Mouse (Mus musculus): ENCODE measurements around the gene Bbx. TPM values are rescaled to one million over a fixed set of nuclear protein-coding genes. Genes with fewer than 3 reads are reported as not detected.

Gene Bbx
- polyA plus RNA-seq, 1 experiment from 2014 or later, result 32.8 TPM

DNA sequence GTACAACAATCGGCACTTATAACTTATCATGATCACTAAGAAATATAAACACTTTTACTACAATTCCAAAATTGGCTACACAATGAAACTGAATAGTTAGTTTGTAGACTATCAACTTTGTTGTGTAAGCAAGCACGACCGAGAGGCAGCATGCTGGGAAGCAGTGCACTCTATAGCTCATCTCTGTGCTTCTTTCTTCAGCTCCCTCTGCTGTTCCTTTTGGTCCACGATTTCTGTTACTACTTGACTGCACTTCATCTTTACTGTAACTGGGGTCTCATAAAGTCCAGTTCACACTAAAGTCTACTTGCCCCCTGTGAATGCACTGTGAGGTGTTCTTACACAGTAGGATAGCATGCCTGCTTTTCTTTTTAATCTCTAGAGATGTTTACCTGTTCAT lies 189.7 kb downstream of the Bbx start:
- no peak overlapping the region for H3K27ac ChIP-seq (replicated peaks)
- H3K4me3 ChIP-seq, result no peak overlapping the region
- no peak for DNase-seq (ENCODE audit: low spot score)
- peaks cover 10% of the 10 kb centered on the region for H3K36me3 ChIP-seq
- WGBS, result 87% methylated on average over 4 of the region's 4 CpGs
- no peaks in the 10 kb centered on the region for H3K9me3 ChIP-seq (replicated peaks)
- no peaks in the 10 kb centered on the region for H3K4me1 ChIP-seq
- H3K27me3 ChIP-seq (ENCODE audit: low read depth, poor library complexity, severe bottlenecking), result no peaks in the 10 kb centered on the region

DNA sequence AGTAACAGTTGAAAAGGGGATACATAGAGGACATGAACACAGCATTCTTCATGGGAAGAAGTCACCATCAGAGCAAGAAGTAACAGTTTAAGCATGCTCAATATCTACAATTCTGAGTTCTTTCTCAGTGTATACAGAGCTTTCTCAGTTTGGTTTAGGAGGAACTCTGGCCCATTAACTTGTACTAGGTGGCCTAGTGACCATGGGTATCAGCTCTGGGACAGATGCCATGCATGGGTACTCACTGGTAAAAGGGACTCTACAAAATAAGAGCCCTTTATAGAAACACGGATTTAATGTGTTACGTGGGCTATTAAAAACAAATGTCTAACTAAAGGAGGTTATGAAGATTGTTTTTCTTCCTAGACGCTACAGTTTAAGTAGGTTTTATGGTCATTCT lies 190.6 kb downstream of the Bbx start:
- no peak for DNase-seq (ENCODE audit: low spot score)
- Histone ChIP-seq H3K27ac (replicated peaks) (no peak overlapping the region), H3K4me1 (no peaks in the 10 kb centered on the region), H3K27me3 (ENCODE audit: low read depth, poor library complexity, severe bottlenecking) (no peaks in the 10 kb centered on the region), H3K36me3 (peaks cover 10% of the 10 kb centered on the region), H3K9me3 (replicated peaks) (no peaks in the 10 kb centered on the region), H3K4me3 (no peak overlapping the region)
- 95% methylated on average over 3 of the region's 3 CpGs for WGBS

DNA sequence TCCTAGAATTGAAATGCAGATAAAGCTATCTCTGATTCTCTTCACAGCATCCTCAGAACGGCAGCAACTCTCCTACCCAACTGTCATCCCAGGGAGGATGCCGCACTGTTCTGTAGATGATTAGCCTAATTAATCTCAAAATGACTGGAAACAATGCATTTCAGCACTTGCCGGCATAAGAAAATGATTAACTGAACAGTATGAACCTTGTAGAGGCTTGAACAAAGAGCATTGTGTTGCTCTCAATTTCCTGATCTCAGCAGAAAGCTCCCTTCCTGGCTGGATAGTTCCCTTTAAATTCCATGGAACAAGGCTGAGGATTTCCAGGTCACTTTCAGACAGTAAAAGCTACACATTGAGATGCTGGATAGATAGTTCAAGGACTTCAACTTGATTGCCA lies 197.0 kb downstream of the Bbx start:
- Histone ChIP-seq H3K4me1 (no peaks in the 10 kb centered on the region), H3K36me3 (peaks cover 4% of the 10 kb centered on the region), H3K9me3 (replicated peaks) (no peaks in the 10 kb centered on the region), H3K27me3 (ENCODE audit: low read depth, poor library complexity, severe bottlenecking) (no peaks in the 10 kb centered on the region), H3K4me3 (no peak overlapping the region), H3K27ac (replicated peaks) (no peak overlapping the region)
- 85% methylated on average over 3 of the region's 3 CpGs for WGBS
- DNase-seq (ENCODE audit: low spot score), result no peak

DNA sequence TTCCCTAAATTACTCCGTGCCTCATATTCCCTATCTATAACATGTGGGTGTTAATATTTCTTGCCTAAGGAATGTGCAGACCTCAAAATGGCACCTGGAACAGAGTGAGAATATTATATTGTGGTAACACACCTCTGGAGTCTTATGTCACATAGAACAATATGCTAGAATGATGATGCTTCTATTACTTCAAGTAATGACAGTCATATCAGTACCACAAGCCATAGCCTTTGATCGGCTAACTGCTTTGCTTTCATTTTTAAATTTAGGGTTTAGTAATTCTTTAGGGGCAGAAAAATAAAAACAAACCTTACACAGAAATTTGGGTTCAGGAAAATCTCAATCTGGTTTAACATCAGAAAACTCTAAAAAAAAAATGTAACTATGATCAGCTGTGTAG lies 201.6 kb downstream of the Bbx start:
- DNase-seq (ENCODE audit: low spot score), result no peak
- no peaks in the 10 kb centered on the region for H3K27me3 ChIP-seq (ENCODE audit: low read depth, poor library complexity, severe bottlenecking)
- 96% methylated on average over 2 of the region's 2 CpGs for WGBS

DNA sequence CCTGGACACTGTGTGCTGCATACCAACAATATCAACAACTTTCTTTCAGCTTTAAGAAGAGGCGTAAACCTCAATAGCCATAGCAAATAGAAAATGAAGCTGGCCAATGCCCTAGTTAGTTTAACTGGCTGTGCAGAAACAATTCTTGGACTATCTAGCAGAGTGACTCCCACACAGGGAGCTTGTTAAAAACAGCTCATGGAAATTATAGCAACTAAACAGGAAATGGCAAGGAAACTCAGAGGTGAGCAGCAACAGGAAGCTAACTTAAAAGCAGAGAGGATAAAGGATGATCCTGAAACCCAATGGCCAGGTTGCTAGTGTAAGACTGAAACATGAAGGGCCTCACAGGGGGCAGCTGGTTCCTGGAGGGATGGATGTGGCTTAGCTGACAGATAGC lies 203.4 kb downstream of the Bbx start:
- no peaks in the 10 kb centered on the region for H3K9me3 ChIP-seq (replicated peaks)
- no peak overlapping the region for H3K27ac ChIP-seq (replicated peaks)
- WGBS, result 95% methylated on average over 1 of the region's 1 CpGs
- H3K4me1 ChIP-seq, result no peaks in the 10 kb centered on the region
- no peak overlapping the region for H3K4me3 ChIP-seq
- no peak for DNase-seq (ENCODE audit: low spot score)
- peaks cover 11% of the 10 kb centered on the region for H3K36me3 ChIP-seq
- H3K27me3 ChIP-seq (ENCODE audit: low read depth, poor library complexity, severe bottlenecking), result no peaks in the 10 kb centered on the region

More for the DNA sequence above, 201.6 kb downstream of the Bbx start:
- Histone ChIP-seq H3K9me3 (replicated peaks) (no peaks in the 10 kb centered on the region), H3K36me3 (no peaks in the 10 kb centered on the region), H3K27ac (replicated peaks) (no peak overlapping the region), H3K4me3 (no peak overlapping the region), H3K4me1 (no peaks in the 10 kb centered on the region)

DNA sequence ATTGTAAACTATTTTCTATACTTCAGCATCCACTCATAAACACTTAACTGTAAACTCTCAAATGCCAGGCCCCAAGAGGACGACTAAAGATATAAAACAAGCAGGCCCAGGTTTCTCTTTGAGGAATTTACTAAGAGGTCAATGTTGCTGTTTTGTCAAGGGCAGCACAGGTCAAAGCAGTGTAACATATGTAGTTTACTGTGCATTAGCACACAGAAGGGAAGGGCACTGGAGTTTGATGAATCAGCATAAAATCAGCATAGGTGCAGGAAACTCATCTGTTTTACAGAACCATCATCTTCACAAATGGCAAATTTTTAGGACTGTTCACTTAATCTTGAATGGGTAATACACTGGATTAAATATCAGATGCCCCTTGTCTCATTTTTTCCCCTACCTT lies 205.9 kb downstream of the Bbx start:
- H3K4me3 ChIP-seq, result no peak overlapping the region
- no peaks in the 10 kb centered on the region for H3K27me3 ChIP-seq (ENCODE audit: low read depth, poor library complexity, severe bottlenecking)
- H3K4me1 ChIP-seq, result no peaks in the 10 kb centered on the region
- DNase-seq (ENCODE audit: low spot score), result no peak
- WGBS, result 68% methylated on average over 1 of the region's 1 CpGs
- no peaks in the 10 kb centered on the region for H3K9me3 ChIP-seq (replicated peaks)
- peaks cover 11% of the 10 kb centered on the region for H3K36me3 ChIP-seq
- no peak overlapping the region for H3K27ac ChIP-seq (replicated peaks)

DNA sequence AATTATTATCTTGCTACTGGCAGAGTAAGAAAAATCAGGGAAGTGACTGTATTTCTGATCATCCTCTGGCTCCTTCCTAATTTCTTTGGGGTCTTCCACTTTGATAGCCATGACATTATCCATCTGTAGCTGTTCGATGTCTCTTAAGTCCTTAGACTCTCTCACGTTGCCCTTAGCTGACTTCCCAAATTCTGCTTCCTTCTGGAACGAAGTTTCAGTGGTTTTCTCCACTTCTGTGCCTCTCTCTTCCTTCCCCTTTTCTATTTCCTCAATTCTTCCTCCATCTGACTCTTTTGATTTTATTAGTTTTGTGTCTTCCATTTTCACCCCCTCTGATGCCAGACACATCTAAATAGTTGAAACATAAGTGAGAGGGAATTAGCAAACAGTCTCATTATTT lies 207.2 kb downstream of the Bbx start:
- Histone ChIP-seq H3K27ac (replicated peaks) (no peak overlapping the region), H3K4me1 (no peaks in the 10 kb centered on the region), H3K36me3 (peaks cover 15% of the 10 kb centered on the region), H3K27me3 (ENCODE audit: low read depth, poor library complexity, severe bottlenecking) (no peaks in the 10 kb centered on the region), H3K4me3 (no peak overlapping the region), H3K9me3 (replicated peaks) (no peaks in the 10 kb centered on the region)
- no peak for DNase-seq (ENCODE audit: low spot score)
- 92% methylated on average over 3 of the region's 3 CpGs for WGBS

DNA sequence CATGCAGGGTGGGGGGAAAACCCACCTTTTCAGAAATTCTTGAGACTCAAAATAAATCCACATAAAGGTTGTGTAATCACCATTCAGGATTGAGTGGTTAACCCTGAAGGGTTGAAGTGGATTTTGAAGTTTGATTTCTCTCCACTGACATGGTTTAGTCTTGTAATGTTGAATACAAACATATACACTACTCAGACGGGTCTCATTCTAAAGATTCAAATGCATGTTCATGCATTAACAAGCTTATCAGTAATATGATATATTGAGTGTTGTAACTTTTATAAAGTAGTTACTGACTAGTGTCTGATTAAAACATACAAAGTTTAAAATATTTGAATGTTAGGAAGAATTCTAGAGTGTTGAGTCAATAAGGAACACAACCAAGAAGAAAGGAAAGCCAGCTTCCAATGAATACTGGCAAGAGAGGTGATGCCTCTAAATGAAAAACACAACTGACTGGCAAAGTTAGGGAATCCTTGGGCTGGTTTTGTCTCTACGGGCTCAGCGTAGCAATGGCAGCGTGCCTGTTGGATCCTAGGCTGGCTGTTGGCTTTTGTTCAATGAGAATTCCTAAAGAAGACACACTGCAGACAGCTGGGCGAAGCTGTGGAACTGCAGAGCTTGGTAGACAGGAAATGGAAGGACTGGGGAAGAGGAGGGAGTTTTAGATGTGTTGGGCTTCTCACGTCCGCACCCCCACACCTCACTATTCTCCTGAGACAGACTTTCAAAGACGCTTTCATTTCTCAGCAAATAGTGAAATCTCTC lies 211.3 kb downstream of the Bbx start:
- H3K9me3 ChIP-seq (replicated peaks), result no peaks in the 10 kb centered on the region
- 90% methylated on average over 8 of the region's 8 CpGs for WGBS
- no peak for DNase-seq (ENCODE audit: low spot score)

DNA sequence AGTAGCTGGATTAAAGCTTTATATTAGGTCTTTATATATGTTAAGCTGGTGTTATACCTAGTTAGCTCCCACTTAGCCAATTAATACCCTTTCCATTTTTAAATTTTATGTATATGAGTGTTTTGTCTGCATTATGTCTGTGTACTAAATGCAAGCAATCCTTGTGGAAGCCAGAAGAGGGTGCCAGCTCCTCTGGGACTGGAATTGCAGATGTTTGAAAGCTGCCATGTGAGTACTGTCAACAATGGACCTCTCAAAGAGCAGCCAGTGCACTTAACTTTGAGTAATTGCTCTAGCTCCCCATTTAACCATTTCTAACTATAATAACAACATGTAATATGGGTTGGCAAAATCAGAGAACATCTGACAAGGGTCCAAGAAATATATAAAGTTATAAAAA lies 215.1 kb downstream of the Bbx start:
- Histone ChIP-seq H3K9me3 (replicated peaks) (no peaks in the 10 kb centered on the region), H3K27me3 (ENCODE audit: low read depth, poor library complexity, severe bottlenecking) (no peaks in the 10 kb centered on the region), H3K27ac (replicated peaks) (no peak overlapping the region), H3K36me3 (peaks cover 6% of the 10 kb centered on the region), H3K4me3 (no peak overlapping the region), H3K4me1 (no peaks in the 10 kb centered on the region)
- DNase-seq (ENCODE audit: low spot score), result no peak

More for the DNA sequence above, 211.3 kb downstream of the Bbx start:
- Histone ChIP-seq H3K27me3 (ENCODE audit: low read depth, poor library complexity, severe bottlenecking) (no peaks in the 10 kb centered on the region), H3K36me3 (peaks cover 18% of the 10 kb centered on the region), H3K27ac (replicated peaks) (no peak overlapping the region), H3K4me1 (no peaks in the 10 kb centered on the region), H3K4me3 (no peak overlapping the region)

DNA sequence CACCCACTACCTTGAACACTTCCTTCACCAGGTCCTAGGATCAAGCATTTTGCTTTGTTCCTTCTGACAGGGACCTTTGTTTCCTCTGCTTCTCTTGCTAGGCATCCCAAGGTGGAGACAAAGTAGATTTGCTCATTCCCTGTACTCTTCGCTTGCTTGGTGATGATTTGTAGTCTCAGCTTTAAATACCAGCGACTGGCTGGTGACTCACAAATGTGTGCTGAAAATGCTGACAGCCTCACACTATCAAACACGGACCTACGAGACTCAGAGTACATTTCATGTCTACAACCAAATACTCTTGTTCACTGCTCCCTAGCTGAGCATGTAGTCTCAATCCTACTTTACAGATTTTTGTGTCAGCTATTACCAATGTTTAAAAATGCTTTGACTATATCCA lies 220.5 kb downstream of the Bbx start:
- Histone ChIP-seq H3K36me3 (peaks cover 5% of the 10 kb centered on the region; the same call in 1 of the 2 replicates), H3K27ac (replicated peaks) (no peak overlapping the region), H3K4me3 (no peak overlapping the region), H3K27me3 (ENCODE audit: low read depth, poor library complexity, severe bottlenecking) (no peaks in the 10 kb centered on the region), H3K9me3 (replicated peaks) (no peaks in the 10 kb centered on the region), H3K4me1 (no peaks in the 10 kb centered on the region)
- WGBS, result 94% methylated on average over 4 of the region's 4 CpGs
- DNase-seq (ENCODE audit: low spot score), result no peak

DNA sequence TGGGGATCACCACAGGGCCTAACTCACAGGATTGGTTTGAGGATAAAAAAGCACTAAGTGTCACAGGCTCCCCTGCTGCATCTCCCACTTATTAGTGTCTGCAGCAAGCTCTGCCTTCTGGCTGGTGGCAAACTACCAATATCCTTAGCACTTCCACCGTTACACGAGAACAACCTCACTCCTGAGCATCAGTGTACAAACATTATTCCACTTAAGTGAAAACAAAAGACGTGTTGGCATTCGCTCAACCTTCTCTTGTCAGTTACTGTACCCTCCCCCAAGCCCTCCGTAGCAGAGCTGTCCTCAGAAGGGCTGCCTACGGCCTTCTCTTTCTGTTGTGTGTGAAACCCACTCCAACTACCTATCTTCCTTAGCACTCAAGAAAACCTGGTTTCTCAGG lies 221.0 kb downstream of the Bbx start:
- Histone ChIP-seq H3K4me1 (no peaks in the 10 kb centered on the region), H3K36me3 (peaks cover 5% of the 10 kb centered on the region; the same call in 1 of the 2 replicates), H3K9me3 (replicated peaks) (no peaks in the 10 kb centered on the region), H3K27ac (replicated peaks) (no peak overlapping the region), H3K4me3 (no peak overlapping the region), H3K27me3 (ENCODE audit: low read depth, poor library complexity, severe bottlenecking) (no peaks in the 10 kb centered on the region)
- no peak for DNase-seq (ENCODE audit: low spot score)
- 88% methylated on average over 6 of the region's 6 CpGs for WGBS

DNA sequence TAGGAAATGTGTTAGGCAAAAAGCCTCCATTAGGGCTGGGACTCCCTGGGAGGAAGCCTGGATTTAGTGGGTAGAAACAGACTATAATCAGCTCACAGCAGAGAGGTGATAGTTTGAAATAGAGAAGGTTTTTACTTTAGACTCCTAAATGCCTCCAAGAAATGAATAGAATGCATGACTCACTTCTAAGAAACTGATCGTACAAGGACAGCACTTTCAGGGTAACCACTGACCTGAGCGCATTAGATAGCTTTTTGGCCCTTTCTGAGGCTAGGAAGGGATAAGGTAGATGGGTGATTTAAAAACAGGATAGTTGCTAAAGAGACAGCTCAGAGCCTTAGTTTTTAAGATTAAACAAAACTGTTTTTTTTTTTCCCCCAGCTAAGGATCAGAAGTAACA lies 221.4 kb downstream of the Bbx start:
- no peak overlapping the region for H3K27ac ChIP-seq (replicated peaks)
- no peaks in the 10 kb centered on the region for H3K27me3 ChIP-seq (ENCODE audit: low read depth, poor library complexity, severe bottlenecking)
- no peak overlapping the region for H3K4me3 ChIP-seq
- no peak for DNase-seq (ENCODE audit: low spot score)
- peaks cover 5% of the 10 kb centered on the region; the same call in 1 of the 2 replicates for H3K36me3 ChIP-seq
- no peaks in the 10 kb centered on the region for H3K4me1 ChIP-seq
- 97% methylated on average over 2 of the region's 2 CpGs for WGBS
- H3K9me3 ChIP-seq (replicated peaks), result no peaks in the 10 kb centered on the region

DNA sequence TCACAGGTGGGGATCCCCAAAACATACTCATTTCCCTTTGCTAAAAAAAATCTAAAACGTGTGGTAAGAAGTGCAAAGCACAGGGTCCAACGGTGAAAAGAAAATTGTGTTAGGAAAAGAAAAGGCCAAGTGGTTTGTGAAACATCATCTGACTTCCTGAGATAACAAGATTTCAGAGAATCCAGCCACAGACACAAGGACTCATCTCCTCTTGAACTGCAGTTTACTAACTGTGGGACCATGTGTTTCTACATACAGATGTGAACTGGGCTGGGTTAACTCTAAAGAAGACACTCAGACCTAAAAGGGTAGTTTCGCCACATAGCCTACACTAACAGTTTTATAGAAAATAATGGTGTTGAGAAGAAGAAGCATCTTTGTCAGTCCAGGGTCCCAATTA lies 227.2 kb downstream of the Bbx start:
- Histone ChIP-seq H3K27me3 (ENCODE audit: low read depth, poor library complexity, severe bottlenecking) (no peaks in the 10 kb centered on the region), H3K36me3 (peaks cover 23% of the 10 kb centered on the region), H3K27ac (replicated peaks) (no peak overlapping the region), H3K4me3 (no peak overlapping the region), H3K4me1 (no peaks in the 10 kb centered on the region), H3K9me3 (replicated peaks) (no peaks in the 10 kb centered on the region)
- no peak for DNase-seq (ENCODE audit: low spot score)
- 88% methylated on average over 3 of the region's 3 CpGs for WGBS

Data from midbrain, embryonic 10.5 days (tissue).